Mouse (Mus musculus) adrenal gland, postnatal 10 days (tissue): ENCODE measurements around the gene Apc2. TPM values are rescaled to one million over a fixed set of nuclear protein-coding genes. Genes with fewer than 3 reads are reported as not detected.

Experiments used
- DNase-seq: peaks from one replicate; pipeline ENCODE4 v3.0.0; 2021; ENCODE audit warnings: mixed read lengths
- total RNA-seq, 2 experiments: library from RNA; stranded (reverse); gene quantifications; 2 replicates each; pipeline ENCODE4 v1.2.3; 2021

The Apc2 gene
- total RNA-seq, 2 experiments from 2014 or later = 2.7 to 5.6 TPM

- no peak for DNase-seq
Measured at GRCm38 (mm10) chr10:80321014-80321669, 25.4 kb downstream of the Apc2 start.

DNA sequence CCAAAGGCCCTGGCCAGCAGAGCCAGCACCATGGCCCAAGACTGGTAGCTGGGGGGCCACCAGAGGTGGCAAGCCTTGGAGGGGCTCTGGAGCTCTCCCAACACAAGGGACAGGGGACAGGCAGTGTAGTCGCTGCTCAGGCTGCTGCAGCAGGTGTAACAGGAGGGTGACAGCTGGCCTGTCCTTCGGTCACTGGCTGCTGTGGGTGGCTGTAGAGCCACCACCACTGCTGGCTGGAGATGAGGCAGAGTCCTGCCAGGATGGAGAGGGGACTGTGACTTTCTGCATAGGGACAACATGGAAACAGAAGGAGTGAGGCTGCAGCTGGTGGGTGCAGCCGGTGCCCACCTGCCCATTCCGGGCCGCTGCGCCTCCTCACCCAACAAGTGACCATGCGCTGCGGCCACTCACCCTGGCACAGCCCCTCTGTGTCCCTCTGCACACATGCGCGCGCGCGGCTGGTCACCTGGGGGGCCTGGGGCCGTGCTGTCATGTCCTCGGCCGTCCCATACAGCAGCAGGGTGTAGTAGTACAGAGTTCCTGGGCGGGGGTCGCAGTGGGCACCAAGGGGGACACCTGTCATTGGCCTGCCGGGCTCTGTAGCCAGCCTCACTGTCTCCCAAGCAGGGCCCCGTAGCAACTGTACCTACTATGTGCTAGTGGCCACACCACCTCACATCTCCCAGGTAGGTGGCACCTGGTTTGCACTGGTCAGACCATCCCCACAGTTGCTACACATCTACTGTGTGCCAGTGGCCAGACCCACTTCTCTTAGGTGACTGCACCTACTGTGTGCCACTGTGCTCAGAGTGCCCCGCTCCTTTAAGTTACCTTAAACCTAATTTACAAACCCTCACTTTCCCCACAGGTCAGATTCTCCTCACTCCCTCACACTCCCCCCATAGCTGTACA lies 26.1 kb downstream of the Apc2 start:
- no peak for DNase-seq

DNA sequence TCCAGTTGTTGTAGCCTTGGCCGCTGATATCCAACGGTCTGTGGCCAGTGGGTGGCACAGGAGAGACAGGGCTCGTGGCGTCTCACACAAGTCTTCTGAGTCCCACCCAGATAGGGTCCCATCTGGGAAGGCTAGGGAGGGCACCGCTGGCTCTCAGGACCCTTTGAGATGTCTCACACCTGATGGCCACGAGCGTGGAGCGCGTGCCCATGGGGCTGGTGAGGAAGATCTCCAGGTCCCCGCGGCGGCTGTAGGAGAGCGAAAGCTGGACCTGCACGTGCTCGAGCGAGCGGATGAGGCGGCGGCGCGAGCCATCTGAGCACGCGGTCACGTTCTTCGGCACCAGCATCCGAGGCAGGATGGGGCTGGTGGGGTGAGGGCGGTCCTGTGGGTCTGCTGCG lies 27.0 kb downstream of the Apc2 start:
- DNase-seq = peak; percentile 43

- DNase-seq = peak; percentile 90
Measured at GRCm38 (mm10) chr10:80323261-80324119, 27.7 kb downstream of the Apc2 start.

GRCm38 (mm10) chr10:80324120-80325037 lies 28.6 kb downstream of the Apc2 start:
- DNase-seq = peak; percentile 41

- DNase-seq = peak; percentile 33
Measured at GRCm38 (mm10) chr10:80325045-80325444, 29.3 kb downstream of the Apc2 start.

GRCm38 (mm10) chr10:80329273-80330081 lies 33.7 kb downstream of the Apc2 start, which contains the start of the genes Pcsk4 and Reep6:
Gene Pcsk4 (minus strand): TSS chr10:80329498.
Gene Reep6 (plus strand): TSS chr10:80329953.
- peak; percentile 97 for DNase-seq

GRCm38 (mm10) chr10:80330084-80330483 lies 34.3 kb downstream of the Apc2 start:
- DNase-seq = no peak

DNA sequence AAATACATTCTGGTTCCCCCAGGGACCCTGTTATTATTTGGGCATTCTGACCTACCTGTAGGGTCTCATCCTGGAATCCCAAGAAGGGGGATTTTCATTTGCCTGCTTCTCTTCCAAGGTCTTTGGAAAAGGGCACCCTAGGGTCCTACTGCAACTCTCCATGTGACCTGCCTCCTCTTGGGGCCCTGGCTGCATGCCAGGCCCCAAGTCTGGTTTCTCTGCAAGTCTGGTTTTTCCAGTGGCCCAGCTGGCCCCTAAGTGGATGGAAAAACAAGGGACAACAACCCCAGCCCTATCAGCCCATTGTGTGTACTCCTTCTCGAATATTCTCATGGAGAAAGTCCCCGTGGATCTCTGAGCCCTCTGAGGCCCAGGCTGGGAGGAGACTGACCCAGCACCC lies 35.1 kb downstream of the Apc2 start:
- no peak for DNase-seq

GRCm38 (mm10) chr10:80331636-80332524 lies 36.1 kb downstream of the Apc2 start:
- no peak for DNase-seq

- no peak for DNase-seq
Measured at GRCm38 (mm10) chr10:80332525-80332989, 36.8 kb downstream of the Apc2 start.

- no peak for DNase-seq
Measured at GRCm38 (mm10) chr10:80336263-80336662, 40.5 kb downstream of the Apc2 start.

- DNase-seq = peak; percentile 90
Measured at GRCm38 (mm10) chr10:80339941-80340750, 44.4 kb downstream of the Apc2 start.

DNA sequence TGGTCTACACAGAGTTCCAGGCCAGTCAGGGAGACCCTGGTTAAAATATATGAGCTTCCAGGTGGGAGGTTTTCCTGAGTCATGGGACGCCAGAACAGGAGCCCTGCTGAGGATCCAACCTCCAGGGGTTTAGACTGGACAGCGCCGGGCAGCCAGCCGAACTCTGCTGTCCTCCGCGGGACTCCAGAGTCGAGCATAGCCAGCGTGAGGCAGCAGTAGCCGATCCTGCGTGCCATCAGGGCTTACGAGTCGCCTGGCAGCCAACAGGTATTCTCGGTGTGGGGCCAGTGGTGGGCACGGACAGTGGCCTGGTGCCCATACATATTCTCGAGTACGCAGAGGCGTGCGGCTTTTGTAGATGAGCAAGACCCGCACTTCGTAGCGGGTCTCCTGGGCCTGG lies 45.2 kb downstream of the Apc2 start:
- DNase-seq = no peak

DNA sequence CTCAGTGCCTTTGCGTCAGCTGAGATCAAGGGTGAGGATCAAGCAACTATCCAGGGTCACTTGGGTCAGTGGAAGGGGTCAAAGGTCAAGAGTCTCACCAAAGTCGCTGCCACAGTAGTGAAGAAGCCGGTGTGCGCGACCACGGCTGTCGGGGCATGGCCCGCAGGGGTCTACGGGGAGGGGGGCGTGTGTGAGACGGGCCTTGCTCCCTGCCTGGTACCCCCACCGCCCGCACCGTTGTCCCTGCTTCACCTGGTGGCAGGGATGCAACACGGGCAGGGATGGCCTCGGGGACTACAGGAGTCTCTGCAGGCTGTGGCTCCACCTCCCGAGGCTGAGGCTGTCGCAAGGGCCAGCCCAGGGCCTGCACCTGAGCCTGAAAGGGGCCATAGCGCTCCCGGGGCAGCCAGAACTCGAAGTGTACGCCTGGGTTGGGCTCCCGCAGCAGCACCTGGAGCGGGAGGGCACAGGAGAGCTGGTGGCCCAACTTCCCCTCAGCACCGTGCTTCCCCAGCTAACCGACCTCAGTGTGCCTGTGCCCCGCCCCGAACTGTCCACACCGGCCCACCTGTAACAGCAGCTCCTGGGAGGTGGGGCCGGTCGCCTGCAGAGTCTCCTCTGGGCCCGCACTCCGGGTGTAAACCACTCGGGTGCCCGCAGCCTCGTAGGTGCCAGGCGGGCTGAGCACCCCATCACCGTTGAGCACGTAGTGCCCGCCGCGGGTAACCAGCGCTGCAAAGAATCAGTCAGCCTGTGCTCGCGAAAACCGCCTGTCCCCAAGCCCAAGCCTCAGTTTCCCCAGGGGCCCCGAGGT lies 45.9 kb downstream of the Apc2 start:
- no peak for DNase-seq

DNA sequence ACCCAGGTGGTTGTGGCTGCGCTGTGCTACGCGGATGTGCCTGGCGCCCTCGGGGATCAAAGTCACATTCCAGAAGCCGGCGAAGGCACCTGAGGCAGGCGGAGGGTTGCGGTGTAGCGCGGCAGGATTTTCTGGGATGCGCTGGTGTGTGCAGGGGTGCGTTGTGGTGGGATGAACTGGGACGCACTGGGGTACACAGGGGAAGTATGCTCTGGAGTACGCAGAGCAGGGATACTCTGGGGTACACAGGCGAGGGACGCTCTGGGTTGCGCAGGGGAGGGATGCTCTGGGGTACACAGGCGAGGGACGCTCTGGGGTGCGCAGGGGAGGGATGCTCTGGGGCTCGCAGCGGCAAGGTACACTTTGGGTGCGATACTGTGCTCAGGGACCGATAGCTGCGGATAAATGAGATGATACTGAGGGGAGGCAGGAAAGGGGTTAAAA lies 46.5 kb downstream of the Apc2 start:
- DNase-seq = no peak

DNA sequence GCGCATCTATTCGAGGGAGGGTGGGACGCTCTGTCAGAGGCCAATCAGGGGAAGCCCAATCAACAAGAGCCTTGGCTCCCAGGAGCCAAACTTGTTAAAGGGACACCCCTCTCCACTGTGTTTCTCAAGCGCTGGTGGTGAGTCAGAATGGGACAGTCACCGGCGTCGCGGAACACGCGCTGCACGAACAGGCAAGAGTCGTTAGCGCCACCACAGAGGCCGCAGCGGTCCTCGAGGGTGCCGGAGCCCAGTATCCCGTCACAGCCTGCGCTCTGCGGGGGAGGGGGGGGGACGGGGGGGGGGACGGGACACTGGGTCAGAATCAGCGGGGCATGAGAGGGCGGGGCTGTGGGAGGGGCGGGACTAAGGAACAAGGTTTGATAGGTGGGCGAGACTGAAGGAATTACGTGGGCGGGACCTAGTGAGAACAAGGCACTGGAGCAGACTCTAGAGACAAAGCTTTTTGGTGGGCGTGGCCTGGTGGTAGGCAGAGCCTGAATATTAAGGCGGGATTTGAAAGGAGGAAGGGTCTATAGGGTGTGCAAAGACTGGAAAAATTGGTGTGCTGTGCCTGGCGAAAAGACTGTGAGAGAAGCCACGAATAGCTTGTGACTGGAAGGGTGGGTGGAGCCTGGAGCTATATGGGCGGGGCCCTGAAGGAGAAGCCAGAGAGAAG lies 47.1 kb downstream of the Apc2 start:
- DNase-seq = peak; percentile 59
